Mouse (Mus musculus) CH12.LX (cell line): ENCODE measurements around the gene Exoc6b. TPM values are rescaled to one million over a fixed set of nuclear protein-coding genes. Genes with fewer than 3 reads are reported as not detected.

Source experiments
- DNase-seq: peaks from one replicate; pipeline ENCODE4 v3.0.0-alpha.2; 2013; ENCODE audit errors: extremely low read depth
- H3K27ac ChIP-seq: 2 replicates; pipeline ENCODE4 v1.5.1; 2012; ENCODE audit warnings: low read depth, mild to moderate bottlenecking, control low read depth, moderate library complexity; ENCODE audit not compliant: insufficient read depth
- H3K27me3 ChIP-seq: replicated peaks from 2 replicates; pipeline ENCODE3; 2012; ENCODE audit warnings: inconsistent platforms
- H3K36me3 ChIP-seq, 2 experiments: replicated peaks in 1 of 2; 2 replicates each; pipeline versions ENCODE3 to v1.6.1; 2012; ENCODE audit warnings: inconsistent platforms in 1 of 2, low read length in 1 of 2, mild to moderate bottlenecking in 1 of 2, mixed read lengths in 1 of 2, moderate library complexity in 1 of 2; ENCODE audit not compliant: control insufficient read depth in 1 of 2, insufficient read depth in 1 of 2
- H3K4me1 ChIP-seq, 2 experiments: 2 replicates each; pipeline ENCODE4 v1.6.1; 2012; ENCODE audit warnings: inconsistent platforms in 1 of 2, moderate library complexity in 1 of 2; ENCODE audit not compliant: insufficient read depth in 2 of 2, control insufficient read depth in 1 of 2
- H3K4me2 ChIP-seq: 2 replicates; pipeline ENCODE4 v1.6.1; 2012; ENCODE audit warnings: low read depth, mild to moderate bottlenecking, control low read depth; ENCODE audit not compliant: poor library complexity, insufficient read depth, severe bottlenecking
- H3K4me3 ChIP-seq, 3 experiments: fragments of 150-350 bp in 1 of 3; sonication (generic) in 1 of 3; replicated peaks in 1 of 3; 2 replicates each; pipeline versions ENCODE3 to v1.5.1; 2011 to 2012; ENCODE audit warnings: low read depth in 2 of 3, low read length in 2 of 3, mild to moderate bottlenecking in 2 of 3, moderate library complexity in 2 of 3, control low read depth in 1 of 3, improper control_type of control experiment in 1 of 3, inconsistent platforms in 1 of 3, mixed read lengths in 1 of 3; ENCODE audit not compliant: poor library complexity in 1 of 3
- H3K79me2 ChIP-seq: replicated peaks from 2 replicates; pipeline ENCODE4 v1.6.1; 2012; ENCODE audit warnings: mild to moderate bottlenecking, moderate library complexity; ENCODE audit not compliant: control insufficient read depth, poor library complexity, insufficient read depth, severe bottlenecking; ENCODE audit errors: extremely low read depth
- H3K9ac ChIP-seq: 2 replicates; pipeline ENCODE4 v1.6.1; 2012; ENCODE audit warnings: low read depth, mild to moderate bottlenecking, control low read depth, moderate library complexity; ENCODE audit not compliant: insufficient read depth
- H3K9me3 ChIP-seq: replicated peaks from 2 replicates; pipeline ENCODE3; 2012; ENCODE audit warnings: low read length, inconsistent platforms, mixed read lengths
- BHLHE40 ChIP-seq: IDR thresholded peaks from 2 replicates; pipeline ENCODE4 v1.6.1; 2011; ENCODE audit warnings: mild to moderate bottlenecking, low read depth, low read length, improper control_type of control experiment
- CHD1 ChIP-seq: IDR thresholded peaks from 2 replicates; pipeline ENCODE4 v1.6.1; 2012; ENCODE audit warnings: low read depth, low read length, improper control_type of control experiment, inconsistent platforms
- CHD2 ChIP-seq: IDR thresholded peaks from 2 replicates; pipeline ENCODE4 v1.6.1; 2011; ENCODE audit warnings: low read length, improper control_type of control experiment
- E2F4 ChIP-seq: IDR thresholded peaks from 2 replicates; pipeline ENCODE4 v1.6.1; 2011; ENCODE audit warnings: low read depth, low read length, improper control_type of control experiment; ENCODE audit not compliant: insufficient replicate concordance
- ELF1 ChIP-seq: IDR thresholded peaks from 2 replicates; pipeline ENCODE4 v1.6.1; 2014; ENCODE audit warnings: low read depth, mild to moderate bottlenecking, inconsistent platforms, low read length, improper control_type of control experiment
- ETS1 ChIP-seq: conservative IDR thresholded peaks from 2 replicates; pipeline ENCODE4 v1.6.1; 2012; ENCODE audit warnings: low read depth, mild to moderate bottlenecking, inconsistent platforms, low read length, improper control_type of control experiment, moderate library complexity
- GABPA ChIP-seq: IDR thresholded peaks from 2 replicates; pipeline ENCODE4 v1.6.1; 2012; ENCODE audit warnings: low read depth, low read length, improper control_type of control experiment, inconsistent platforms; ENCODE audit not compliant: insufficient replicate concordance
- HCFC1 ChIP-seq: IDR thresholded peaks from 2 replicates; pipeline ENCODE4 v1.6.1; 2012; ENCODE audit warnings: low read depth, mild to moderate bottlenecking, inconsistent platforms, low read length, improper control_type of control experiment
- IRF4 ChIP-seq: IDR thresholded peaks from 2 replicates; pipeline ENCODE4 v1.6.1; 2014; ENCODE audit warnings: low read depth, mild to moderate bottlenecking, inconsistent platforms, low read length, improper control_type of control experiment
- KAT2A ChIP-seq: IDR thresholded peaks from 2 replicates; pipeline ENCODE4 v1.6.1; 2012; ENCODE audit warnings: low read length, improper control_type of control experiment, inconsistent platforms; ENCODE audit not compliant: insufficient replicate concordance
- MAZ ChIP-seq: IDR thresholded peaks from 2 replicates; pipeline ENCODE4 v1.6.1; 2012; ENCODE audit warnings: low read depth, mild to moderate bottlenecking, inconsistent platforms, low read length, improper control_type of control experiment, moderate library complexity
- MYC ChIP-seq: IDR thresholded peaks from 2 replicates; pipeline ENCODE4 v1.6.1; 2011; ENCODE audit warnings: low read depth, mild to moderate bottlenecking, improper control_type of control experiment, low read length
- NRF1 ChIP-seq: IDR thresholded peaks from 2 replicates; pipeline ENCODE4 v1.6.1; 2014; ENCODE audit warnings: low read depth, mild to moderate bottlenecking, inconsistent platforms, low read length, improper control_type of control experiment, moderate library complexity
- PAX5 ChIP-seq: IDR thresholded peaks from 2 replicates; pipeline ENCODE4 v1.6.1; 2012; ENCODE audit warnings: low read length, inconsistent platforms, mixed read lengths
- RAD21 ChIP-seq: IDR thresholded peaks from 2 replicates; pipeline ENCODE4 v1.6.1; 2011; ENCODE audit warnings: low read depth, mild to moderate bottlenecking, low read length, improper control_type of control experiment, moderate library complexity
- RCOR1 ChIP-seq: conservative IDR thresholded peaks from 2 replicates; pipeline ENCODE4 v1.6.1; 2012; ENCODE audit warnings: low read depth, mild to moderate bottlenecking, inconsistent platforms, low read length, improper control_type of control experiment
- TBP ChIP-seq: conservative IDR thresholded peaks from 2 replicates; pipeline ENCODE4 v1.6.1; 2011; ENCODE audit warnings: low read depth, low read length, improper control_type of control experiment
- USF2 ChIP-seq: conservative IDR thresholded peaks from 2 replicates; pipeline ENCODE4 v1.6.1; 2011; ENCODE audit warnings: low read depth, low read length, improper control_type of control experiment
- ZC3H11A ChIP-seq: IDR thresholded peaks from 2 replicates; pipeline ENCODE4 v1.6.1; 2012; ENCODE audit warnings: low read depth, mild to moderate bottlenecking, inconsistent platforms, low read length, improper control_type of control experiment
- ZKSCAN1 ChIP-seq: IDR thresholded peaks from 2 replicates; pipeline ENCODE4 v1.6.1; 2012; ENCODE audit warnings: low read depth, inconsistent platforms, low read length, improper control_type of control experiment, borderline replicate concordance
- ZMIZ1 ChIP-seq: IDR thresholded peaks from 2 replicates; pipeline ENCODE4 v1.6.1; 2012; ENCODE audit warnings: low read depth, mild to moderate bottlenecking, inconsistent platforms, low read length, improper control_type of control experiment
- ZNF384 ChIP-seq: IDR thresholded peaks from 2 replicates; pipeline ENCODE4 v1.6.1; 2012; ENCODE audit warnings: low read depth, low read length, improper control_type of control experiment, inconsistent platforms
- dilution Hi-C: fragments of 300-500 bp; cut with MboI; formaldehyde crosslinking; loops from 2 replicates; pipeline ENCODE4 v1.14.3; 2020; ENCODE audit warnings: low sequenced_read_pairs; ENCODE audit not compliant: extremely low pct_unique_long_range_greater_than_20kb, extremely low pct_ligation_motif_present
- in situ Hi-C: fragments of 300-500 bp; cut with MboI; formaldehyde crosslinking; loops from 3 replicates; pipeline ENCODE4 v1.14.3; 2019; ENCODE audit warnings: low sequenced_read_pairs, low pct_ligation_motif_present, low pct_unique_long_range_greater_than_20kb, mixed read lengths
- polyA plus RNA-seq: library from polyadenylated mRNA; unstranded; fragments of >175 nt; gene quantifications from 2 replicates; pipeline ENCODE4 v1.2.1, GENCODE M21; 2012; ENCODE audit warnings: low read depth; ENCODE audit not compliant: insufficient read length
- total RNA-seq, 2 experiments: library from RNA; depleted of rRNA; stranded (reverse); fragments of 300-350 nt in 1 of 2; fragments of >200 nt in 1 of 2; gene quantifications; 2 replicates each; pipeline ENCODE4 v1.2.3; 2012 to 2014

Exoc6b gene
- total and polyA plus RNA-seq, 3 experiments = 1.7 to 5.2 (median 3.5) TPM

DNA sequence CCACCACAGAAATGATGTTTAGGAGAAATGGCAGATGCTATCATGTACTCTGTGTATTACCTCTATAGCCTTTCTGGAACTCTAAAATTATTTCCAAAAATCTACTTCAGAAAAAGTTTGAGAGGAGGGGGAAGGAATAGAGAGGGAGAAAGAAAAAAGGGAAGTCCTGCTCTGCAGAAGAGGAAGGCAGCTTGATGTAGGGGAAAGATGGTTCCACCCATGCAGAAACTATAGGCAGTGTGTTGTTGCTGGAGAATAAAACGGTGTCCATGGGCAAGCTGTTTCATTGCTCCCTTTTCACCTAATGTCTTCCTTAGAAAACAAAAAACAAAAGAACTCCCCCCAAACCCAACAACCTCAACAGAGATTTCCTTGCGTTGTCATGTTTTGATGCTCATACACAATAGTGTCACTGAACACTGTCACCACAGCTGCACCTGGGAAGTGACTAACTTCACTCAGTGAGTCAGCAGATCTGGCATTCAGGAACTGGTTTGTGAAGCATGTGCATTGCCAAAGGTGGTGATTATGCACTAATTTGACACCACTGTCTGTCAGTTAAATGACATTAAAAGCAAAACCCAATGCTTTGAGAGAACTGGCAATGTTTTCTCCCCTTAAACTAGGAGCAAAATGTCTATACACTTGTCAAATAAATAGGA lies 407.7 kb downstream of the Exoc6b start:
- no peak overlapping the region for H3K4me2 ChIP-seq
- peak; percentile 71 for DNase-seq
- H3K9me3 ChIP-seq = no peaks in the 10 kb centered on the region
- no peak overlapping the region for H3K4me3 ChIP-seq
- in situ Hi-C loops (no loop called here), dilution Hi-C loops (no loop called here)
- no peaks in the 10 kb centered on the region for H3K79me2 ChIP-seq
- no peak overlapping the region for H3K9ac ChIP-seq
- H3K27me3 ChIP-seq = no peaks in the 10 kb centered on the region
- TF ChIP-seq RAD21 = no peak
- no peak; the same call in 1 of the 2 replicates for TF ChIP-seq ETS1
- TF ChIP-seq GABPA = no peak
- TF ChIP-seq ZC3H11A = no peak
- TF ChIP-seq KAT2A = no peak
- no peak for TF ChIP-seq MAZ
- TF ChIP-seq CHD1 = no peak
- TF ChIP-seq ZNF384 = no peak
- TF ChIP-seq USF2 = no peak
- TF ChIP-seq BHLHE40 = no peak
- TF ChIP-seq PAX5 = no peak
- no peak for TF ChIP-seq ELF1
- no peak overlapping the region for H3K27ac ChIP-seq
- no peaks in the 10 kb centered on the region for H3K36me3 ChIP-seq
- H3K4me1 ChIP-seq = peaks cover 0 to 17% of the 10 kb centered on the region in 2 experiments; a peak in 2 of 4 replicates

DNA sequence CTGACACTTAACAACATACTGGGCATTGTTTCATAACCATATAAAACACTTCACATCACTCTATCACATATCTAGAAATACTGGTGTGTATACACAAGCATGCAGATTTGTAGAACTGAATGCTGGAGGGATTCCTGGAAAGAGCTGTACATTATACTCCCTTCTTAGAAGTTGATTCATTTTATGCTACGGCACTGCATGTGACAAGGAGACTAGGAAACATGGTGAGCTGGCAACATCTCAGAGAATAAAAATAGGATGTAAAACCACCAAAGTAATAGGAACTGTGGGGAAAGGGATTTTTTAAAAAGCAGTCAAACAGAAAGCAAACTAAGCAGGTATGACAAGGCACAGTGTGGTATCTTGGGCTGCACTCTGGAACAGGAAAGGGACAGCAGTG lies 408.3 kb downstream of the Exoc6b start:
- Histone ChIP-seq H3K27me3 (no peaks in the 10 kb centered on the region), H3K9ac (no peak overlapping the region), H3K9me3 (no peaks in the 10 kb centered on the region), H3K79me2 (no peaks in the 10 kb centered on the region), H3K36me3 (no peaks in the 10 kb centered on the region), H3K27ac (no peak overlapping the region), H3K4me2 (no peak overlapping the region), H3K4me1 (peaks cover 0 to 17% of the 10 kb centered on the region in 2 experiments; a peak in 2 of 4 replicates), H3K4me3 (no peak overlapping the region)
- in situ Hi-C loops (no loop called here), dilution Hi-C loops (no loop called here)
- peak; percentile 6 for DNase-seq
- TF ChIP-seq MYC (no peak), TBP (no peak), RCOR1 (no peak), ZC3H11A (no peak), NRF1 (no peak), ZNF384 (no peak), MAZ (no peak), ZKSCAN1 (no peak), CHD2 (no peak), PAX5 (no peak), HCFC1 (no peak), ZMIZ1 (no peak), IRF4 (no peak), E2F4 (no peak)
- TF ChIP-seq, all 38 proteins: peak for 0
